ENCODE assay signal across 22 mouse cellular contexts in the genomic region with DNA sequence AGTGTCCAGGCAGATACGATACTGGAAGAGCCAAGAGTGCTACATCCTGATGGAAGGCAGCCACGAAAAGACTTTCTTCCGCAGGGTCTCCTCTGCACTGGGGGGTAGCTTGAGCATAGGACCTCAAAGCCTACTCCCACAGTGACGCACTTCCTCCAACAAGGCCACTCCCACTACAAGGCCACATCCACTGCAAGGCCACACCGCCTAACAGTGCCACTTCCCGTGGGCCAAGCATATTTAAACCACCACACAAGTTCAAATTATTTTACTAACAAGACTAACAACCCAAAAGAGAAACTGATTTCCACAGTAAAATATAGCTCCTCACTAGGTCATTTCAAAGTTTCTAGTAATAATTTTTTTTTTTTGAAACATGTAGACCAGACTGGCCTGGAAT. TPM values are rescaled to one million over a fixed set of nuclear protein-coding genes. Genes with fewer than 3 reads are reported as not detected.
A peak's percentile ranks its signal among the peaks of the same experiment; 100 is the strongest.
DNase-seq lines count a peak whose midpoint lies in the region; ATAC-seq and TF ChIP-seq lines count a peak whose summit lies in the region.
"Had no signal": no experiment of that assay in that cellular context is flagged by ENCODE, and none has a peak within 500 bp of the region (broad histone marks: within the 10 kb centered on the region; RNA-seq: fewer than 3 reads in every experiment).

No protein-coding gene starts in this region.

- no peak for TF ChIP-seq CTCF in heart, adult 2 months (IDR thresholded peaks at IDR 0.05)
- no peak for TF ChIP-seq CTCF in intestine, postnatal 0 days (IDR thresholded peaks at IDR 0.05; ENCODE audit: low read depth)

- TF ChIP-seq POLR2A in heart, adult 2 months (IDR thresholded peaks at IDR 0.05; ENCODE audit: insufficient read depth, low read depth, low read length), result no peak

- no peaks in the 10 kb centered on the region for H3K36me3 ChIP-seq in heart, adult 2 months (ENCODE audit: control insufficient read depth, insufficient read depth, low read length)
- H3K36me3 ChIP-seq in kidney, embryonic 15.5 days, result no peaks in the 10 kb centered on the region
- H3K36me3 ChIP-seq in intestine, postnatal 0 days (ENCODE audit: control insufficient read depth, insufficient read depth), result no peaks in the 10 kb centered on the region
- H3K36me3 ChIP-seq: neural tube, embryonic 15.5 days; stomach, embryonic 15.5 days had no signal

- H3K4me1 ChIP-seq in heart, adult 2 months (ENCODE audit: control insufficient read depth, insufficient read depth, low read length), result peaks cover 3% of the 10 kb centered on the region; the same call in 1 of the 2 replicates
- peaks cover 19% of the 10 kb centered on the region for H3K4me1 ChIP-seq in kidney, embryonic 15.5 days
- peaks cover 5% of the 10 kb centered on the region; the same call in 1 of the 2 replicates for H3K4me1 ChIP-seq in intestine, postnatal 0 days (replicated peaks; ENCODE audit: control insufficient read depth, insufficient read depth, low read length)
- H3K4me1 ChIP-seq: neural tube, embryonic 15.5 days; stomach, embryonic 15.5 days had no signal

- no peak overlapping the region for H3K9ac ChIP-seq in heart, adult 2 months (ENCODE audit: low read depth, low read length)
- H3K9ac ChIP-seq in kidney, embryonic 15.5 days, result no peak overlapping the region
- no peak overlapping the region for H3K9ac ChIP-seq in intestine, postnatal 0 days (ENCODE audit: low read depth, low read length)
- H3K9ac ChIP-seq: neural tube, embryonic 15.5 days; stomach, embryonic 15.5 days had no signal

- TF ChIP-seq EP300 in heart, adult 2 months (IDR thresholded peaks at IDR 0.05; ENCODE audit: insufficient read depth, low read depth, low read length), result no peak

- peak overlapping the region; percentile 45 for H3K27ac ChIP-seq in heart, adult 2 months
- peak overlapping the region; percentile 54; the same call in 1 of the 2 replicates for H3K27ac ChIP-seq in kidney, embryonic 15.5 days
- H3K27ac ChIP-seq in intestine, postnatal 0 days (ENCODE audit: low read depth, low read length), result no peak overlapping the region
- H3K27ac ChIP-seq: embryonic facial prominence, embryonic 10.5 days; neural tube, embryonic 15.5 days; stomach, embryonic 15.5 days had no signal

- H3K4me3 ChIP-seq in heart, adult 2 months, result no peak overlapping the region
- no peak overlapping the region for H3K4me3 ChIP-seq in kidney, embryonic 15.5 days (replicated peaks)
- H3K4me3 ChIP-seq in intestine, postnatal 0 days (ENCODE audit: low read depth, low read length), result no peak overlapping the region
- H3K4me3 ChIP-seq: embryonic facial prominence, embryonic 10.5 days; megakaryocyte, embryonic 14.5 days; neural tube, embryonic 15.5 days; stomach, embryonic 15.5 days had no signal

- intact Hi-C loops in heart, adult 2 months (cut with DNase I), result no loop called here

- no peaks in the 10 kb centered on the region for H3K79me2 ChIP-seq in heart, adult 2 months (replicated peaks; ENCODE audit: control insufficient read depth, insufficient read depth, low read length)

- no peak for ATAC-seq in kidney, embryonic 15.5 days (replicated peaks; ENCODE audit: low FRiP score)
- no peak for ATAC-seq in intestine, postnatal 0 days

- H3K27me3 ChIP-seq in heart, adult 2 months (ENCODE audit: control insufficient read depth, insufficient read depth, low read length), result no peaks in the 10 kb centered on the region
- no peaks in the 10 kb centered on the region for H3K27me3 ChIP-seq in kidney, embryonic 15.5 days
- H3K27me3 ChIP-seq in intestine, postnatal 0 days (replicated peaks; ENCODE audit: control insufficient read depth, insufficient read depth, low read length), result no peaks in the 10 kb centered on the region
- H3K27me3 ChIP-seq: neural tube, embryonic 15.5 days; stomach, embryonic 15.5 days had no signal

- no peak for DNase-seq in heart, adult 2 months
- DNase-seq in heart, adult 8-10 months (ENCODE audit: low spot score), result no peak
- no peak for DNase-seq in kidney, postnatal 10 days
- DNase-seq in CD4-positive, CD25-positive, alpha-beta regulatory T cell, adult 2 months (ENCODE audit: low read depth, low spot score), result peak; percentile 33
- peak; percentile 56 for DNase-seq in naive thymus-derived CD4-positive, alpha-beta T cell, adult 2 months (ENCODE audit: low read depth)
- no peak for DNase-seq in natural killer cell, adult 2 months (ENCODE audit: low spot score in 2 of 2)
- DNase-seq: adrenal gland, adult 8-10 months; cerebellum, adult 8-10 months; gastrocnemius, postnatal 14 days; kidney, adult 8-10 months; layer of hippocampus, adult 9-11 months; lung, adult 18-20 months; lung, postnatal 14 days; midbrain, embryonic 14.5 days had no signal

- 94% methylated on average over 6 of the region's 6 CpGs for WGBS in heart, adult 2 months
- WGBS in kidney, embryonic 15.5 days, result 84% methylated on average over 6 of the region's 6 CpGs
- 93% methylated on average over 6 of the region's 6 CpGs for WGBS in intestine, postnatal 0 days

- H3K4me2 ChIP-seq in kidney, embryonic 15.5 days, result no peak overlapping the region
- no peak overlapping the region for H3K4me2 ChIP-seq in intestine, postnatal 0 days (replicated peaks; ENCODE audit: low read depth)
- H3K4me2 ChIP-seq: liver, embryonic 11.5 days; neural tube, embryonic 15.5 days; stomach, embryonic 15.5 days had no signal

- no peaks in the 10 kb centered on the region for H3K9me3 ChIP-seq in kidney, embryonic 15.5 days (replicated peaks)
- H3K9me3 ChIP-seq in intestine, postnatal 0 days (ENCODE audit: control insufficient read depth), result no peaks in the 10 kb centered on the region
- H3K9me3 ChIP-seq: embryonic facial prominence, embryonic 10.5 days; neural tube, embryonic 15.5 days; stomach, embryonic 15.5 days had no signal

RNA-seq across cellular contexts. Expression of a gene that starts 28.8 kb away (rescaled TPM):
- 10 to 100 TPM; 16.0 to 16.6 TPM for total RNA-seq in heart, adult 2 months (2021)
- polyA plus RNA-seq in heart, adult 2 months (2012; rRNA removed), result 19.7 and 20.3 TPM in 2 replicates
- 10 to 100 TPM; 14.7 to 18.1 (median 16.2) TPM for total RNA-seq in heart, adult 8-10 months (2022)
- 5.0 and 6.1 TPM in 2 replicates for polyA plus RNA-seq in kidney, embryonic 15.5 days (2015; fragmentation: Nextera tagmentation; extraction: Ambion mirVana)
- polyA plus RNA-seq in intestine, postnatal 0 days (2015; fragmentation: Nextera tagmentation; extraction: Ambion mirVana), result 4.0 and 4.4 TPM in 2 replicates

RNA-seq across cellular contexts. Expression of a gene that starts 35.9 kb away (rescaled TPM):
- 1 to 10 TPM; 2.4 to 3.0 TPM for total RNA-seq in heart, adult 2 months (2021)
- polyA plus RNA-seq in heart, adult 2 months (2012; rRNA removed), result 2.5 and 2.9 TPM in 2 replicates
- 1 to 10 TPM; 1.6 to 3.8 (median 2.5) TPM for total RNA-seq in heart, adult 8-10 months (2022)
- 9.1 and 11.5 TPM in 2 replicates for polyA plus RNA-seq in kidney, embryonic 15.5 days (2015; fragmentation: Nextera tagmentation; extraction: Ambion mirVana)
- polyA plus RNA-seq in intestine, postnatal 0 days (2015; fragmentation: Nextera tagmentation; extraction: Ambion mirVana), result 1.5 and 1.8 TPM in 2 replicates
- total RNA-seq: common myeloid progenitor, adult 5-6 weeks had no signal

Comparison
In these comparisons a context has a peak if more than half of its experiments do, and no peak if none do; other contexts are left out.
1. DNase-seq: peak in CD4-positive, CD25-positive, alpha-beta regulatory T cell, adult 2 months (single experiment) and naive thymus-derived CD4-positive, alpha-beta T cell, adult 2 months (single experiment); none in heart, adult 2 months (0 of 2), heart, adult 8-10 months (single experiment), kidney, postnatal 10 days (single experiment) and natural killer cell, adult 2 months (0 of 2).